Mouse (Mus musculus) neural tube, embryonic 10.5 days (tissue): ENCODE measurements at regions not wholly inside any gene's neighbourhood (a gene's known extent, or its start where the extent isn't known, plus 50 kb on each side); places are given as distances from the start of the nearest gene placed in this dataset.

Experiments used
- DNase-seq: peaks from one replicate; pipeline ENCODE4 v3.0.0-alpha.2; 2017; ENCODE audit warnings: low spot score; ENCODE audit errors: extremely low spot score

GRCm38 (mm10) chr3:143087786-143088185 is 206.0 kb upstream of the Pkn2 start:
- DNase-seq: no peak

GRCm38 (mm10) chr3:143078310-143078709 is 196.5 kb upstream of the Pkn2 start:
- no peak for DNase-seq

DNA sequence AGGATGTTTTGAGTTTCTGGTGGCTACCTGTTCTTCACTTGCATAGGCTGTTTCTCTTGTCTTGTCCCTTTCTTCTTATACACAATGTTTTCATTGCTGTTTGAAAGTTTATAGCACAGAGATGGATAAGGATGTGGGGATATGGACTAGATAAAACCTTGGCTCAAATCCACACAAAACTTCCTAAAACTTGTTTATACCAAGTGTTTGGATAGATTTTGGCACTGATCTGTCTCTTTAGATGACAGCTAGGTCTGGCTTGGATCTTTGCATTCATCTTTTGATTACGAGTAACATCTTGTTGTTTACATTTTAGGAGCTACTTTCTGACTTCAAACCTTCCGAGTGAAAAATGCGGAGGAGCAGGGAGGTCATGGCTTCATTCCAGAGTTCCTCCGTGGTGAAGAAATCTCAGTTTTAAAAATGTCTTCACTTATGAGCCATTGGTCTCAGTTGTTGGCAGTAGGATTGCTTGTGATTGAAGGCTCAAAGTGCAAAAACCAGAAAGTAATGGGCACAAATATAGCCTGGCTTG is 190.1 kb upstream of the Pkn2 start:
- no peak for DNase-seq

- DNase-seq: no peak
These were observed 173.1 kb upstream of the Pkn2 start for GRCm38 (mm10) chr3:143054858-143055257.

DNA sequence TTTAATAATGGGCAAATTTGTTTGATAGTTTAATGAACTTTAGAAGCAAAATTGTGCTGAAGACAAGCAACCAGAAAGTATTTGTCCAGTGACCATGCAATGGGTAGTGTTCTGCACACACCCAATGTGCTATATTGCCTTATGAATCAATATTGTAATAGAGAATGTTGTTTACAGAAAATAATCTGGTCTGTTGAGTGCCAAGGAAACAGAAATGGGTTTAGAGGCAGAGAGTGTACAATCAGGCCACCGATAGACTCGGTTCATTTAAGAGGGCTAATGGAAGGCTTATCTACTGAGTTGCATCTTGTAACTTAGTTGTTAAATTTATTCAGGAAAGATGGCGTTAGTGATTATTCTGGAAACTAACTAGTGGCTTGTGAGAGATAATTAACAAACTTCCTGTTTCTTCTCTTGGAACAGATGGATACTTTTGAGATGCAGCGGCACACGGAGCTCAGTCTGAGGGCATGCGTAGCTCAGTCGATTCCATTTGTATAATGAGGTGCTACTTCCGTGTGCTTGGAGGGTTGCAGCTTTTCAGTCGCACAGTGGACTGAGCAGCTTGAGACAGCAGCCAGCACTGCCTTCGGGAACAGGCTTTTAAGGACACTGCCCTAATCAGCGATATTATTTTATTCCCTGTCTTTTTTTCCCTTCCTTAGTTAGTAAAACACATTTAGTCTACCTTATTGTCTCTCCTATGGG is 171.6 kb upstream of the Pkn2 start:
- no peak for DNase-seq

DNA sequence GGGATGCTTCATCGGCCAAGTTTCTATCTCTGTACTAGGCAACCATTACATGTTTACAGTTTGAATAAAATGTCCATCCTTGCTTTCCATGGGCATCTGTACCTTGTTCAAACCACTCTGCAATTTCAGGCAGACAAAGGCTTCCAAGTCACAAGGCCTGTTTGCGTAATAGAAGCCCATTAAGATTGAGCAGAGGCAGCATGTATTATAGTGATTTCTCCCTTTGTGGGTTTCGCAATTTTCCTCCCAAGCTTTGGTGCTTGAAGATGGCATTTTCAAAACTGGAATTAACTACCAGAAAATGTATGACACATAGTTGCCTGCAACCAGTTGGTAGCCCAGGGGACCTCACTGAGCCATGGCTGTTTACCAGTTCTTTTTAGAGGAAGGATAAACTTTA is 158.9 kb upstream of the Pkn2 start:
- no peak for DNase-seq

GRCm38 (mm10) chr3:143036108-143036507 is 154.3 kb upstream of the Pkn2 start:
- no peak for DNase-seq

DNA sequence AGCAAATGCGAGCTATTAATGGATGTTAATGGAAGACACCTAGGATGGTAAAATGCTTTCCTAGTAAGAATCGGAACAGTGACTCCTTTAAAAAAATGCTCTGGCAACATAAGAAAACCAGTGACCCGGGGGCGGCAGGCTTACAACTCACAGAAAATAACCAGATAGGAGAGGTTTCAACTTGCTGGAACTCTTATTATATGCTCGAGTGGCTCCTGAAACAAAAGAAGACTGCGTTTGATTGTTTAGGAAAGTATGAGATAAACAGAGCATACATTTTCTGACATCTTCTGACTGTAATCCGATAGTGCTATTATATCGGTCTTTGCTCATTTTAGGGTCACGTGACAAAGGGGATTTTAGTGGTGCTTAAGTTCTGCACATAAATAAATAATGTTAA is 152.8 kb upstream of the Pkn2 start:
- no peak for DNase-seq

DNA sequence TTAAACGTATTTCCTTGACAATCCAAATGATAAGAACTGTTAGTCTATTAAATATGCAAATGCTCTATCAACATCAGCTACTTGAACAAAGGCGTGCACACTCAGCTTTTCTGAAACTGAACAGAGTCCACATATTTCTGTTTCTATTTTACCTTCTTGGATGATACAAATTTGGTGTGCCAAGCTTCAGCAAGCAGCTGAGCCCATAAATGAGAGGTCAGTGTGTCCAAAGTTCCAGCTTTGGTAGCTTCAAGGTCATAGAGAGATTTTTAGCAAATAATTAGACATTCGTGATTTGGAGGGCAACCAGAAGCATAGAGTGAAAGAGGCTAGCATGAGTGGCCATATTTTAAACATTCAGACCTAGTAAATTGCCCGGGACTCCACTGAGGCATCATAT is 140.7 kb upstream of the Pkn2 start:
- DNase-seq: no peak

DNA sequence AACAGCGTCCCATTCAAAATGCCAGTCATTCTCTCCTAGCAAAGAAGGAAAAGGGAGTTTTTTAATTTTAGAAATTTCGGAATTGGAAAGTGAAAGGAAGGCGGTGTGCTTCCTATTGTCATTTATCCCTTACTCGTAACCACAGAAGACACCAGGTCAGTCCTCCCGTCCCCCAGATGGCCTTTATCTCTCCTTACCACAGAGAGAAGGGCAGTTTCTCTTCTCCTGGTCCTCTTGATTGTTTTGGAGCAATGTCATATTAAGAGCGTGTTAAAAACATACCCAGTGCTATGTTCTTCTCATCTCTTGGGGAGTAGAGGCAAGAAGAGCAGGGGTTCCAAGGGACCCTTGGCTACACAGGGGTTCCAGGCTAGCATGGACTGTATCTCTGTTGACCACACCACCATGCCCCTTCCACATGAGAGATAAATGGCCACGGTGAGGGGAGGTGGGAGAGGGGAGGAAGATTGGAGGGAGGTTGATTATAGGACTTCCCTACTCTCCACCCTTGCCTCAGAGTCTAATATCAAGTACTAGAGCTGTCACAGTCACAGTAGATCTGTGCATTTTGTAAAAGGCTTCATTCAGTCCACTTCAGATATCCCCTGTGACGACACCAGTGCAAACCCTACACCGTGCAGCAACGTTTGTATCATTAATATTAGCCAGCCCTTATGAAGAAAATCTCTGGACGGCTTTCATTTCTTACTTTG is 139.5 kb upstream of the Pkn2 start:
- no peak for DNase-seq

GRCm38 (mm10) chr3:143017480-143017879 is 135.7 kb upstream of the Pkn2 start:
- no peak for DNase-seq

- no peak for DNase-seq
These were observed 135.0 kb upstream of the Pkn2 start for GRCm38 (mm10) chr3:143016758-143017157.

DNA sequence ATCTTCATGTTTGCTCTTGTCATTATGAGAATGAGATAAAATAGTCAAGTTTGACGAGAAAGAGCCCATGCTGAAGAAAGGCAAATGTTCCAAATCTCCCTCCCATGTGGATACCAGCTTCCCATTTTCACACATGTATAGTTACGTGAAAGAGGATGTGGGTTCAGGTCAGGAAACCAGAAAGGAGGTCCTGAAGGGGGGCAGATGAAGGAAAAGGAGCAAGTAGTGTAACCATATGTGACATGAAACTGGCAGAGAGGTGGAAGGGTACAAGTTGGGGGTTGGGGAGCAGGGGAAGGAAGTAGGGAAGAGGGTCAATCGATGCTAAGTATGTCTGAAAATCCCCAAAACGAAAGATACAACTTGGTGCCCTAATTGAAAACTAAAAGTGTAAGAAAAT is 132.6 kb upstream of the Pkn2 start:
- no peak for DNase-seq

DNA sequence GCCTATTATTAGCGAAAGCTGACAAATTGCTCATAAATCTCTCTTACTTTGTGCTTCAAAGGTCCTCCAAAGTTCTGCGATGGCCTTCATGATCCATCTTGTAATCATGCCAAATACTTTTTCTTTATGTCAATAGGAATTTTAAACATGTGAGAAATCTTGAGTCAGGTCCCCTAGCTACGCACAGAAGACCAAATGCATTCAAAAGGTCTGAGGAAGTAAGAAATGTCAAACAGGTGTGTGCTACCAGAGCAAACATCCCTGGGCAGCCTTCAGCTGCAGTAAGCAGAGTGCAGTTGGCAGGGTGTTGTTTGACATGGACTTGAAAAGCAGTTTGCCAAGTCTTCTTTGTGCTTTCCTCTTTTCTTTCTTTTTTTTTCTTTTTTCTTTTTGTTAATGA is 125.2 kb upstream of the Pkn2 start:
- DNase-seq: no peak

DNA sequence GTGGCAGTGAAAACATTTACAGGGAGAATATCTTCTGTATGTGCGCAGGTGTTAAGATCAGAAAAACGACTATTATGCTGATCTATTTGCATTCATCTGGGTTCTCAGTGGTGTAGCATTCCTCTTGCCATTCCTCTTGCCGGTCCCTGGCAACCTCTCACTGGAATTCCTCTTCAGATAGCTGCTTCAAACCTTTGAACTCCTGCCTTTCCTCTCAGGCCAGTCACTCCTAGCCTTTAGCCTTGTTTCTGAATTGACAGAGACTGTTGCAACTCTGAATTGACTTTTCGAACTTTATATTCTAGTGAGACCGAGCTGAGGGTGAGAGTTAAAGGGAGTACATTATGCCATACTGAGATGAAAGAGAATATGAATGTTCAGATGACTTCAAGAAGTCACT is 120.1 kb upstream of the Pkn2 start:
- DNase-seq: no peak

GRCm38 (mm10) chr3:142995981-142996743 is 114.4 kb upstream of the Pkn2 start:
- DNase-seq: no peak

DNA sequence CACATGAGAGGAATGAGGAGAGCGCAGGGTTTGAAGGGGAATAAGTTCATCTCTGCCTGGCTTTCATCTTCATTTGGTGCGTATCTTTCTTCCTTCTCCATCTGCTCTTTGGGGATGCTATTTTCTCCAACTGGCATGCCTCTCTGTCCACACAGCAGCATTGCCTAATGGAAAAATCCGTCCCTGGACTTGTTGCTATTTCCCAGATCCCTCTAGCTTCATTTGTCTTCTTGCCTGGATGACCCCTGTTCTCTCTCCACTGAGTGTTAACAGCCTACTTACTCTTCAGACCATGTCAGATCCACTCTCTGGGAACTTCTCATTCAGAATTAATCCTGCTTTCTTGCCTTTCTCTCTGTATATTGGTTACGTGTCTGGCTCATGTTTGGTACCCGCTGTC is 102.7 kb upstream of the Pkn2 start:
- DNase-seq: no peak

DNA sequence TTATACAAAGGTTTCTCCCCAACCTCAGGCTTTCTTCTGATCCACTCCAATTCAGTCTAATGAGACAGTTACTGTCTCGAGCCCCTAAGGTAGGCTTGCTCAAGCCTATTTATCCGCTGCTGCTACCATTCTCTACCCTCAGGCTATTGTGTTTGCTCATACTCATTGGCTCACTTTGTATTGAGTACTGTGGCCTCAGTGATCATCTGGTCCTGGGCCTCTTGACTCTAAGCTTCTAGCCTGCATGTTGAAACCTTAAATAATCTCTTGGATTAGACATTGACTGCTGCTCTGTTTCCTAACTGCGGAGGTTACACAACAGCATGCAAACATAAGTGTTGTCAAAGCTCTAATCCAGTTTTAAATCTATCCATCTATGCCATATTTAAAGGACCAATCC is 99.4 kb upstream of the Pkn2 start:
- DNase-seq: no peak

GRCm38 (mm10) chr3:142979161-142979560 is 97.4 kb upstream of the Pkn2 start:
- DNase-seq: no peak

DNA sequence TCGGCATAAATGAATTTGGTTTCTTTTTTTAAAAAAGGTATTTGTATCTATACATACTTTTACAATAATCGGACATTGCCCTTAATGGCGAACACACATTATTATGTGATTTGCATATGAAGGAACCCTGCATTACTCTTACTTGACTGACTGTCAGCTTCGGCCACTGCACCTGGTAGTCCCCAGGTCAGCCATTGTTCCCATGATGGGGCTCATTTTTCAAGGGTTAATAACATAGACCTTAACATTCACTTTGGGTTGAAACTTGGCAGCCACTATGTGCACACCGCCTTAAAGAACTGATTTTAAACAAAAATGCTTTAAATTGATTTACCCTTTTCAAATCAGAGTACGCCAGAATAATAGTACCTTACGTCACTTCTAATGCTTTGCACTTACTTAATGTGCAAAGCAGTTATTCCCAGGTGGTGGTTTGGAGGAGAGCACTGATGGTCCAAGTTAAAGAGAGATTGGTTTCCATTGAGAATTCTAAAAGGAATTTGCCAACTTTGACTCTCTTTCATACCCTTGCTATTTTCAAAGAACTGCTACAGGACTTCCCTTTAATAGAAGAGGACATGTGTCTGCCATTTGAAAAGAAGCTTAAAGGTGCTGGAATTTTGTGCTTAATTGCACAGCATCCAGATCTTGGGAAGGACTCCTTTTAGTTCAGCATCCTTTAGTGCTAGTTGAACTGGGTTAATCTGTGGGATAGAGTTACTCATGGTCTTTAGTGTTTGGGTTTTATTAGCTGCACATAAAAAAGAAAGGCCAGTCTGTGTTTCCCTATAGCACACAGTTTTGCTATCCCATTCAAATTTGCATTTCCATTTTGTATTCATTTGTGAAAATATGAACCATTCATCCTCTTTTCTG is 95.0 kb upstream of the Pkn2 start:
- DNase-seq: no peak

- DNase-seq: no peak
These were observed 93.8 kb upstream of the Pkn2 start for GRCm38 (mm10) chr3:142975606-142976005.
